Mouse (Mus musculus) CD8-positive naive resting alpha-beta T cell, adult 57 days (primary cell): ENCODE measurements around the gene Gm20747. TPM values are rescaled to one million over a fixed set of nuclear protein-coding genes. Genes with fewer than 3 reads are reported as not detected.

Experiments
- total RNA-seq: library from RNA; stranded (reverse); gene quantifications from one replicate; pipeline ENCODE4 v1.2.4, GENCODE M21; 2023

Gm20747 gene
- not detected for total RNA-seq

GRCm38 (mm10) chrY:53418191-53418590, at the start of gene Gm20747:
TSS of gene Gm20747 (minus strand) at chrY:53418291.

